Mouse (Mus musculus) G1E (cell line): ENCODE results near the gene Sec14l5.

Source experiments
- CTCF ChIP-seq: IDR thresholded peaks from 2 replicates; pipeline ENCODE4 v1.5.1; 2012; ENCODE audit warnings: low read depth, low read length, inconsistent platforms, mixed read lengths
- TAL1 ChIP-seq: conservative IDR thresholded peaks from 2 replicates; pipeline ENCODE4 v1.6.1; 2012; ENCODE audit warnings: low read depth, low read length, inconsistent platforms, mixed read lengths

- TF ChIP-seq CTCF (no peak), TAL1 (no peak)
Measured at GRCm38 (mm10) chr16:5185691-5186090, 38.8 kb downstream of the Sec14l5 start.
